Mouse (Mus musculus) adrenal gland, postnatal 4 days (tissue): ENCODE measurements around the gene Olfr262. TPM values are rescaled to one million over a fixed set of nuclear protein-coding genes. Genes with fewer than 3 reads are reported as not detected.
"Not testable (repeated sequence)": the region's sequence is repeated elsewhere in the genome, so short reads cannot be mapped to it uniquely, and the experiment has no call there.

Experiments
- DNase-seq, 2 experiments: peaks; one replicate each; pipeline ENCODE4 v3.0.0; 2021 to 2022; ENCODE audit warnings: low spot score in 2 of 2, mixed read lengths in 2 of 2
- long read RNA-seq, 2 experiments: library from polyadenylated mRNA; stranded (forward); transcript quantifications; one replicate each; pipeline ENCODE4 v2.0.0; 2021
- total RNA-seq, 2 experiments: library from RNA; stranded (reverse); gene quantifications; 2 replicates each; pipeline ENCODE4 v1.2.3; 2021

Gene Olfr262
- total RNA-seq: not detected
- long read RNA-seq, experiment 1: 0 reads
- long read RNA-seq, experiment 2: 0 reads

DNA sequence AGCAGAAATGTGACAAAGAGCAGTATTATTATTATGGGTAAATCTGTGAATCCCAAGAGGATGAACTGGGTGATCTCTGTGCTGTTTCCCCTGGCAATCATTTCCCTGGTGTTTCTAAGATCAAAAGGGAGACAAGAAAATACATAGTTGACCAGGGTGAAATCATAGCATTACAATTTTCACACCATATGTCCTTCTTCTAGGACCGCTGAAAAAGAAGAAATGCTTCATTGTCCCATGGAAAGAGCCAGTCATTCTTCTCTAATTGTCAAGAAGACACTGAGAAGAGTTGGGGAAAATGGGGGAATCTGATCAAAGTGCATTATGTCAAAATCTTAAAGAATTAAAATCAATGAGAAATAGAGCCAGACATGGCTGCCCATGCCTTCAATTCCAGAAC is at the start of gene Olfr262:
TSS of gene Olfr262 (minus strand) at position 101 of the 400 bp plus-strand sequence.
- no peak for DNase-seq

DNA sequence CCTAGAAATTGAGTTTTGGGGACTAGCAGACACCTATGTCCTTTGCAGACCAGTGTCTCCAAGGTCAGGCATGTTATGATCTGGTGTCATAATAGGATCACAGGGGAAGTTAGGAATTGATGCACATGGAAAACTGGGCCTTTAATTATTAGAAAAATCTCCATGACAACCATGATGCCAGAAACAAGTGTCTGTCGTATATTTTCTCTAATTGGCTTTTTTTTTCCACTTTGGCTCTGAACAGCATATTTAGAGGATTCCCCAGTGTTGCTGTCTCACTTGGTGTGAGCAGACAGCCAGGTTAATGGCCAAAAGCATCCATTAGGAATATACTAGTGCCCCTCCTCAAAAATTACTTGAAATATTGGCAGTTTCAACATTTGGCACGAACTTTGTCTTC is 38.1 kb upstream of the Olfr262 start, which contains the start of gene Olfr1434:
TSS of gene Olfr1434 (plus strand) at position 301 of the 400 bp plus-strand sequence.
- DNase-seq: no peak

DNA sequence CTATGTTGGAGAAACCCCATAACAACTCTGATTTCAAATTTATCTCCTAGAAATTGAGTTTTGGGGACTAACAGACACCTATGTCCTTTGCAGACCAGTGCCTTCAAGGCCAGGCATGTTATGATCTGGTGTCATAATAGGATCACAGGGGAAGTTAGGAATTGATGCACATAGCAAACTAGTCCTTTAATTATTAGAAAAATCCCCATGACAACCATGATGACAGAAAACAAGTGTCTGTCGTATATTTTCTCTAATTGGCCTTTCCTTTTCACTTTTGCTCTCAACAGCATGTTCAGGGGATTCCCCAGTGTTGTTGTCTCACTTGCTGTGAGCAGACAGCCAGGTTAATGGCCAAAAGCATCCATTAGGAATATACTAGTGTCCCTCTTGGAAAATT is 19.3 kb upstream of the Olfr262 start, which contains the start of gene Olfr235:
TSS of gene Olfr235 (plus strand) at position 301 of the 400 bp plus-strand sequence.
- no peak for DNase-seq

DNA sequence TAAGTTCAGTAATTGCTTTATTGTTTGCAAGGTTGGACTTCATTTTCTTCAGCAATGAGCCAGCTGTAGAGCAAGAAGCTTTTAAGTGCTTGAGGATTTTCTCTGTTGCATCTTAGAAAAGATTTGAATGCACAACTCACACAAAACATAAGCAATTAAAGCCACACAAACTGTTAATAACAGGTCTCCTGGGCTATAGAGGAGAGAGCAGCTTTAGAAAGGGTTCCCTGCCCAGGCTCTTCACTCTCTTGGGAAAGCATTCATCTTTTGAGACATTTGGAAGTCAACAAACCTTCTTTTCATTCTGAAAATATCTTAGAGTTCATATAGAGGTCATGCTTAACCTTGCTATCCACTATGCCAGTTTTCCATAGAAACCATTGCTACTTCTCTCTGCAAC is 9.0 kb downstream of the Olfr262 start, which contains the start of gene Olfr1432:
TSS of gene Olfr1432 (minus strand) at position 101 of the 400 bp plus-strand sequence.
- DNase-seq: not testable (repeated sequence)

DNA sequence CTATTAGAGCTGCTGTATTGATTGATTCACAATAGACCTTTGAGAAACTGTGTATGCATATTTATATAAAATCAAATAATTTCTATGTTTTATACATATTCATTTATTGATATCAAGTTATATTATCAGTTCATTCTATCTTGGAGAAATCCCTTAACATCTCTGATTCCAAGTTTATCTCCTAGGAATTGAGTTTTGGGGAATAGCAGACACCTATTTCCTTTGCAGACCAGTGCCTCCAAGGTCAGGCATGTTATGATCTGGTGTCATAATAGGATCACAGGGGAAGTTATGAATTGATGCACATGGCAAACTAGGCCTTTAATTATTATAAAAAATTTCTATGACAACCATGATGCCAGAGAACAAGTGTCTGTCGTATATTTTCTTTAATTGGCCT is 41.1 kb downstream of the Olfr262 start, which contains the start of gene Olfr1431:
TSS of gene Olfr1431 (plus strand) at position 301 of the 400 bp plus-strand sequence.
- no peak for DNase-seq

DNA sequence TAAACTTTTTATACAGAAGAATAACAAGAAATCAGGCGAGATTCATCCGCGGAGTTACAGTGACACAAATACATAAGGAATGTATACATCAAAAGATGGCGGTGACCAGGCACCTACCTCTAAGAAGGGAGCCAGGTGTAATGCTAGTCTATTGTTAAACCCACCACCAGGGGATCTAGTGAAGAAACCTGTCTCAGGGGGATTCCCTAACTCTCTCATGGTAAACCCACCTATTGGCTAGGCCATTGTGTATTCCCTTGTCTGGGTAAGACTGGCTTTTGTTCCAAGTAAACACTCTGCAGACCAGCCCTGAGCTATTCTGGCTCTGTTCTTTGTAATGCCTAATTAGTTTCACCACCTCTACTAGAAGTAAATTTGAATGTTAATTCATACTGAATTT is 42.4 kb downstream of the Olfr262 start:
- DNase-seq: not testable (repeated sequence)

Other genes with a start within 250 kb of the Olfr262 start
- gene Olfr1423, start 200.3 kb downstream of the Olfr262 start, total RNA-seq: not detected
- not detected for gene Olfr1424, start 179.0 kb downstream of the Olfr262 start, total RNA-seq
- gene Olfr1425, start 163.9 kb downstream of the Olfr262 start, total RNA-seq: not detected
- gene Olfr1426, start 149.6 kb downstream of the Olfr262 start, total RNA-seq: not detected
- gene Olfr1427, start 138.3 kb downstream of the Olfr262 start, total RNA-seq: not detected
- not detected for gene Olfr1428, start 125.8 kb downstream of the Olfr262 start, total RNA-seq
- gene Olfr76, start 118.5 kb downstream of the Olfr262 start, total RNA-seq: not detected
- not detected for gene Olfr1555-ps1, start 71.5 kb downstream of the Olfr262 start, total RNA-seq
- gene Olfr1431, start 41.0 kb downstream of the Olfr262 start, total RNA-seq: not detected
- not detected for gene Olfr1432, start 9.1 kb downstream of the Olfr262 start, total RNA-seq
- not detected for gene Olfr235, start 19.4 kb upstream of the Olfr262 start, total RNA-seq
- gene Olfr1434, start 38.2 kb upstream of the Olfr262 start, total RNA-seq: not detected
- gene Olfr1436, start 57.5 kb upstream of the Olfr262 start, total RNA-seq: not detected
- not detected for gene Olfr1437, start 83.4 kb upstream of the Olfr262 start, total RNA-seq
- gene Olfr1438-ps1, start 94.3 kb upstream of the Olfr262 start, total RNA-seq: not detected
- gene Olfr1440, start 145.6 kb upstream of the Olfr262 start, total RNA-seq: not detected
- not detected for gene Olfr1441, start 175.8 kb upstream of the Olfr262 start, total RNA-seq
- not detected for gene Pfpl, start 186.2 kb upstream of the Olfr262 start, total RNA-seq
- gene Mpeg1, start 219.1 kb upstream of the Olfr262 start, total RNA-seq: 10 to 100 TPM; 22.3 to 23.5 TPM